Mouse (Mus musculus): ENCODE data around the gene Hspa12a.

The Hspa12a gene

GRCm38 (mm10) chr19:58818571-58819415 is 124.7 kb downstream of the Hspa12a start:
- no peak for DNase-seq

- DNase-seq: no peak
These were observed 126.1 kb downstream of the Hspa12a start for GRCm38 (mm10) chr19:58817398-58817797.

GRCm38 (mm10) chr19:58816453-58817041 is 126.9 kb downstream of the Hspa12a start:
- DNase-seq: no peak

- no peak for DNase-seq
These were observed 128.1 kb downstream of the Hspa12a start for GRCm38 (mm10) chr19:58815179-58815922.

- no peak for DNase-seq
These were observed 132.9 kb downstream of the Hspa12a start for GRCm38 (mm10) chr19:58810536-58810935.

- no peak for DNase-seq
These were observed 134.6 kb downstream of the Hspa12a start for GRCm38 (mm10) chr19:58808864-58809263.

GRCm38 (mm10) chr19:58806364-58806763 is 137.1 kb downstream of the Hspa12a start:
- DNase-seq: peak; percentile 67

- DNase-seq: no peak
These were observed 138.2 kb downstream of the Hspa12a start for GRCm38 (mm10) chr19:58805191-58805779.

- no peak for DNase-seq
These were observed 148.3 kb downstream of the Hspa12a start for GRCm38 (mm10) chr19:58795114-58795669.

GRCm38 (mm10) chr19:58794284-58794683 is 149.2 kb downstream of the Hspa12a start, which contains the start of gene 1700019N19Rik:
TSS of gene 1700019N19Rik (minus strand) at chr19:58794461.
- DNase-seq: no peak

GRCm38 (mm10) chr19:58789194-58789593 is 154.3 kb downstream of the Hspa12a start:
- no peak for DNase-seq

- DNase-seq: no peak
These were observed 159.5 kb downstream of the Hspa12a start for GRCm38 (mm10) chr19:58783938-58784337.

GRCm38 (mm10) chr19:58781566-58781965 is 161.9 kb downstream of the Hspa12a start:
- DNase-seq: no peak

GRCm38 (mm10) chr19:58776461-58776860 is 167.0 kb downstream of the Hspa12a start:
- no peak for DNase-seq

- DNase-seq: no peak
These were observed 176.1 kb downstream of the Hspa12a start for GRCm38 (mm10) chr19:58767329-58767728.

- DNase-seq: peak; percentile 8
These were observed 180.5 kb downstream of the Hspa12a start for GRCm38 (mm10) chr19:58762848-58763541.

- DNase-seq: no peak
These were observed 181.1 kb downstream of the Hspa12a start for GRCm38 (mm10) chr19:58762316-58762715.

- no peak for DNase-seq
These were observed 184.0 kb downstream of the Hspa12a start, which contains the start of gene Pnliprp2 for GRCm38 (mm10) chr19:58759423-58759822. TSS of gene Pnliprp2 (plus strand) at chr19:58759719.

GRCm38 (mm10) chr19:58758871-58759270 is 184.6 kb downstream of the Hspa12a start:
- DNase-seq: no peak

- DNase-seq: no peak
These were observed 191.9 kb downstream of the Hspa12a start for GRCm38 (mm10) chr19:58751504-58751903.

- no peak for DNase-seq
These were observed 192.6 kb downstream of the Hspa12a start for GRCm38 (mm10) chr19:58750822-58751221.

GRCm38 (mm10) chr19:58747498-58748000 is 195.9 kb downstream of the Hspa12a start:
- DNase-seq: no peak
